Mouse (Mus musculus): ENCODE data around the gene Dusp23. TPM values are rescaled to one million over a fixed set of nuclear protein-coding genes. Genes with fewer than 3 reads are reported as not detected.

Dusp23 gene
- polyA plus RNA-seq, 1 experiment, result 51.4 TPM

- Histone ChIP-seq H3K27me3 (replicated peaks; ENCODE audit: control insufficient read depth, insufficient read depth, low read length) (no peaks in the 10 kb centered on the region), H3K4me3 (ENCODE audit: insufficient read depth, low read depth, low read length) (no peak within 1 kb of the TSS), H3K36me3 (ENCODE audit: control insufficient read depth, insufficient read depth, low read length) (no peaks in the 10 kb centered on the region), H3K4me1 (ENCODE audit: control insufficient read depth, insufficient read depth, low read length) (no peaks in the 10 kb centered on the region), H3K27ac (ENCODE audit: insufficient read depth, low read depth, low read length) (no peak within 1 kb of the TSS)
- WGBS, result 61% methylated on average over 7 of the region's 7 CpGs
- TF ChIP-seq POLR2A (IDR thresholded peaks at IDR 0.05; ENCODE audit: low read depth, low read length), result no peak
- no peak for TF ChIP-seq CTCF (conservative IDR thresholded peaks at IDR 0.05; ENCODE audit: insufficient read depth, insufficient read length, low read depth, low read length)
- DNase-seq, result peak; percentile 46
These were observed 42.4 kb downstream of the Dusp23 start, which contains the start of gene Slamf8 for GRCm38 (mm10) chr1:172590385-172590784. Slamf8 (minus strand) TSS chr1:172590568.

DNA sequence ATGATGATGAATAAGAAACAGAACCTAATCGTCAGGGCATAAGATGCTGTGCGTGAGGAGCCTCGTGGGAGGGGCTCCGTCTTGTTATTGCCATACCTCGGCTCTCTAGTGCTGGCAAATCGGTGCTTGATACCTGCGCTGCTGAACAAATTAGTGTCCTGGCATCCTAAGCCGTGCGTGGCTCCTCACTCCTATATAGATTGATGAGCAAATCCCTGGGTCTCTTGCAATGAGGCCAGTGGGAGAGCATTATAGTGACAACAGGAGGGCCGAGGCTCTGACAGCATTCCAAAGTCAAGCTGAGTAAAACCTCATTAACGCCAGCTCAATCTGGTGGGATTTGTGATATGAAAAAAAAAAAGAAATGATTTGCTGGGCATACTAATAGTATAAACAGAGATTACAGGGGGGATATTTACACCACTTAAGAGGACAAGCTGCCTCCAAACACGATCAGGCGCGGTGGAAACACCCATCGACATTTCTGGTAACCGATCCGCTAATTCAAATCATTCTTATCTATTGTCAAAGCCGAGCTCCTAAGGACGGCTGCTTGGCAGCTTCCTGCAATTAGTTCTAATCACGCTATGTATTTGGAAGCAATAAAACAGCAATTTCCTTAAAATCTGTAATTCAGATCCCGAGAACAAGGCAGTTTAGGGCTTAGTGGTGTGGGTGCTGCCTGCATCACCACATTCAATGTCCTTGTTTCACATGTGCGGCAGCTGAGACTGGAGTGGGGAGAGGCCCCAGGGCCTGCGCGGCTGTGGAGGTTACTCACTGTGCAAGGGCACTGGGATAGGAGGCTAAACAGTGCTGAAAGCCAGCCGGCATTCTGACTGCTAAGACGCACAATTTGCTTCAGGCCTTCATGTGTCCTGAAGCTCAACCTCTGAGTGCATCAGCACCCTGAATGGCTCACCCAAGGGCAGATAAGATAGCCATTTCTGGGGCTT is 46.9 kb downstream of the Dusp23 start:
- no peaks in the 10 kb centered on the region for H3K4me1 ChIP-seq (ENCODE audit: control insufficient read depth, insufficient read depth, low read length)
- DNase-seq, result no peak
- WGBS, result 44% methylated on average over 26 of the region's 26 CpGs
- TF ChIP-seq POLR2A (IDR thresholded peaks at IDR 0.05; ENCODE audit: low read depth, low read length), result no peak
- no peak for TF ChIP-seq CTCF (conservative IDR thresholded peaks at IDR 0.05; ENCODE audit: insufficient read depth, insufficient read length, low read depth, low read length)
- H3K36me3 ChIP-seq (ENCODE audit: control insufficient read depth, insufficient read depth, low read length), result no peaks in the 10 kb centered on the region
- no peaks in the 10 kb centered on the region for H3K27me3 ChIP-seq (replicated peaks; ENCODE audit: control insufficient read depth, insufficient read depth, low read length)
- H3K4me3 ChIP-seq (ENCODE audit: insufficient read depth, low read depth, low read length), result no peak overlapping the region
- H3K27ac ChIP-seq (ENCODE audit: insufficient read depth, low read depth, low read length), result no peak overlapping the region

DNA sequence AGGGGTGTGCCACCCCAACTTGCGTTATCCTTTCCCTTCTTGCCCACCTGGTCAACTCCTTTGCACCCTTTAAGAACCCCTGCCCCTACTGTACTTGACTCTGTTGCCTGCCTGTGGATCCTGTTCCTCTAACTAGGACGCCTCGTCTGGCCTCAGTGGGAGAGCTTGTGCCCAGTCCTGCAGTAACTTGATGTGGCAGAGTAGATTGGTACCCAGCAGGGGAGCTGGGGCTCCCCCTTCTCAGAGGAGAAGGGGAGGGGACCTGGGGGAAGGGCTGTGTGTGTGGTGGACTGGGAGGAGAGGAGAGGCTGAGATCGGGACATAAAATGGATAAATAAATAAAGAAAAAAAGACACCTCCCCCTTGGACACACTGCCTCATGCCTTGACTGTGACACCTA is 47.7 kb downstream of the Dusp23 start:
- Histone ChIP-seq H3K36me3 (ENCODE audit: control insufficient read depth, insufficient read depth, low read length) (no peaks in the 10 kb centered on the region), H3K4me3 (ENCODE audit: insufficient read depth, low read depth, low read length) (no peak overlapping the region), H3K4me1 (ENCODE audit: control insufficient read depth, insufficient read depth, low read length) (no peaks in the 10 kb centered on the region), H3K27me3 (replicated peaks; ENCODE audit: control insufficient read depth, insufficient read depth, low read length) (no peaks in the 10 kb centered on the region), H3K27ac (ENCODE audit: insufficient read depth, low read depth, low read length) (no peak overlapping the region)
- TF ChIP-seq POLR2A (IDR thresholded peaks at IDR 0.05; ENCODE audit: low read depth, low read length) (no peak), CTCF (conservative IDR thresholded peaks at IDR 0.05; ENCODE audit: insufficient read depth, insufficient read length, low read depth, low read length) (no peak)
- 47% methylated on average over 4 of the region's 4 CpGs for WGBS
- no peak for DNase-seq

GRCm38 (mm10) chr1:172584271-172584670 is 48.5 kb downstream of the Dusp23 start:
- Histone ChIP-seq H3K4me3 (ENCODE audit: insufficient read depth, low read depth, low read length) (no peak overlapping the region), H3K27ac (ENCODE audit: insufficient read depth, low read depth, low read length) (no peak overlapping the region)
- 84% methylated on average over 6 of the region's 6 CpGs for WGBS

DNA sequence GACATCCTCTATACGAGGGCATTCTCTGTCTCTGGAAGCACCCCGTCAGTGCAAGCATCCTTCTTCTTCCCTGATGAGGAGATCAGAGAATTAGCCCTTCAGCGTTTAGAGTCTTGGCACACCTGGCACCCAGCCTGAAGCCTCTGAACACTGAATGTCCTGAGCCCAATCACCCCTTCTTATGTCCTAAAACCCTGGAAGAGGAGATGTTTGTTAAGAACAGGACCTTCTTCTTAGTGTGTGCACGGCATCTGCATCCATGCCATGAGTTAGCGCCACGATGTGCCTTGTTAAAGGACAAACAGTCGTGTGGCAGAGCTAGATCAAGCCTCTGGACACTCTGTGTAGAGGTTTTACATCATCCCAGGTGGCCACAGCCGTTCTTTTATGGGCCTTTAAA is 50.3 kb downstream of the Dusp23 start:
- no peak for DNase-seq

More at GRCm38 (mm10) chr1:172584271-172584670, 48.5 kb downstream of the Dusp23 start:
- no peaks in the 10 kb centered on the region for H3K27me3 ChIP-seq (replicated peaks; ENCODE audit: control insufficient read depth, insufficient read depth, low read length)
- no peaks in the 10 kb centered on the region for H3K4me1 ChIP-seq (ENCODE audit: control insufficient read depth, insufficient read depth, low read length)
- DNase-seq, result no peak
- TF ChIP-seq POLR2A (IDR thresholded peaks at IDR 0.05; ENCODE audit: low read depth, low read length) (no peak), CTCF (conservative IDR thresholded peaks at IDR 0.05; ENCODE audit: insufficient read depth, insufficient read length, low read depth, low read length) (no peak)
- no peaks in the 10 kb centered on the region for H3K36me3 ChIP-seq (ENCODE audit: control insufficient read depth, insufficient read depth, low read length)

More for the DNA sequence above, 50.3 kb downstream of the Dusp23 start:
- Histone ChIP-seq H3K27me3 (replicated peaks; ENCODE audit: control insufficient read depth, insufficient read depth, low read length) (no peaks in the 10 kb centered on the region), H3K36me3 (ENCODE audit: control insufficient read depth, insufficient read depth, low read length) (no peaks in the 10 kb centered on the region), H3K4me1 (ENCODE audit: control insufficient read depth, insufficient read depth, low read length) (no peaks in the 10 kb centered on the region), H3K27ac (ENCODE audit: insufficient read depth, low read depth, low read length) (no peak overlapping the region), H3K4me3 (ENCODE audit: insufficient read depth, low read depth, low read length) (no peak overlapping the region)
- 88% methylated on average over 8 of the region's 8 CpGs for WGBS
- TF ChIP-seq CTCF (conservative IDR thresholded peaks at IDR 0.05; ENCODE audit: insufficient read depth, insufficient read length, low read depth, low read length), result no peak

Other genes starting within 250 kb of the Dusp23 start
- 19.2 and 20.2 TPM in 2 replicates for gene Slamf9, start 157.6 kb downstream of the Dusp23 start, polyA plus RNA-seq (2012; rRNA removed)
- 15.4 and 20.7 TPM in 2 replicates for gene Igsf9, start 151.2 kb downstream of the Dusp23 start, polyA plus RNA-seq (2012; rRNA removed)
- 202 and 286 TPM in 2 replicates for gene Tagln2, start 132.9 kb downstream of the Dusp23 start, polyA plus RNA-seq (2012; rRNA removed)
- 0.33 and 0.79 TPM in 2 replicates for gene Cfap45, start 112.2 kb downstream of the Dusp23 start, polyA plus RNA-seq (2012; rRNA removed)
- 0.38 and 0.41 TPM in 2 replicates for gene Vsig8, start 77.0 kb downstream of the Dusp23 start, polyA plus RNA-seq (2012; rRNA removed)
- gene Slamf8, start 42.4 kb downstream of the Dusp23 start, polyA plus RNA-seq (2012; rRNA removed), result 1.7 and 3.0 TPM in 2 replicates
- not detected in 2 replicates for gene Fcrl6, start 30.4 kb downstream of the Dusp23 start, polyA plus RNA-seq (2012; rRNA removed)
- gene Crp, start 65.1 kb upstream of the Dusp23 start, polyA plus RNA-seq (2012; rRNA removed), result 0.08 TPM in 1 of 2 replicates, not detected in the other

All from kidney, adult 2 months (tissue).